Mouse (Mus musculus): ENCODE measurements around the gene Mrpl51.

Mrpl51 gene

DNA sequence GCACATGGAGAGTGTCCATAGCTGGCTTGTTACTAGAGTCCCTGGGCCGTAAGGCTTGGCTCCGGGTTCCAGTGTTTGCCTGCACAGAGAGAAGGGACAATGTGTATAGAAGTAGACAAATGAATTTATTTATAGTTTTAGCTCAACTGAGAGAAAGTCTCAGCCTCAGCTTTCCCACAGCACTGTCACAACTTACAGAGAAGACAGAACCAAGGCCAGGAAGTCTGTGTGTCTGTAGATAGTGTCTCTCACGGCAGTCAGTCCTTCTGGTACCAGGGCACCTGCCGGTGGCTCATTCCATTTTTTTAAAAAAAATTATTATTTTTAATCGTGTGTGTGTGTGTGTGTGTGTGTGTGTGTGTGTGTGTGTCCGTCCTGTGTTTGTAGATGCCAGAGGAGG, 40.9 kb downstream of the Mrpl51 start:
- no peak for DNase-seq (ENCODE audit: low spot score in 2 of 2)

DNA sequence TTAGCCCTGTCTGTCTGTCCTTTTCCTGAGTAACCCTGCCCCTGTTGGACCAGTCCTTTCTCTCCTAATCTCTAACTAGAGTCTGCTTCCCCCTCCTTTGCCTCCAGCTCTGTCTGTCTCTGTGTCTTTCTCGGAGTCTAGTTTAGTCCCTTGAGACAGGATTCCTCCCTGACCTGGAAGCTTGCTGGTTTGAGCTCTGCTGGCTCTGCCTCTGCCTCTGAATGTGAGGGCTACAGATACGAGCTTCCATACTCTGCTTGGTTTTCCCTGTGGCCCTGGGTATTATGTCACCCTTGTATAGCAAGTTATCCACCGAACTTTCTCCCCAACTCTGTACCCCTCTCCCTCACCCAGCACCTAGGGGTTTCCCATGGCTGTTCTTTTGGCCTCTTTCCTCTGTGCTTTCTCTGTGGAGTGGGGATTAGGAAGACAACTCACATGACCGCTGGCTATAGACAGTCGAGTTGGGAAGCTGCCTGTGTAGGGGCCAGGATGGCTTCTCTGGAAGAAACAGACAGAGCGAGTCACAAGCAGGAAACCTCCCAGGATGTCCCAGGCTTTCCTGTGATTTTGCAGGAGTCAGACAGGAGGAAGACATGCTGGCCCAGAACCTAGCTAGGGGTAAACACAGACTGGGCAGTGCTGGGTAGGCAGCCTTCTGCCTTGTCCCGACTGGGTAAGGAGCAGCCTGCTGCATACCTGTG, 42.4 kb downstream of the Mrpl51 start:
- DNase-seq (ENCODE audit: low spot score in 2 of 2) = no peak

DNA sequence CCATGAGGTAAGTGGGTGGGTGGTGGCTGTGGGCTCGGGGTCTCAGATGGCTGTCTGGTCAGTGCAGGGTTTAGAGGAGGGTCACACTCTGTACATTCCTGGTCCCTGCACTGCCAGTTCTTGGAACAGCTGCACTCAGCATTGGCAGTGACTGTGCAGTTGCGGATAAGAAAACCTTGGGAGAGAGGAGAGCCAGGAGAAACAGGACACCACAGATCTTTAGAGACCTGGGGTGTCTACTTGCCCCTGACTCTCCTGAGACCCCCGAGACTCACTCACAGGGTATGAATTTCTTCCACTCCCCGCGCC, 42.9 kb downstream of the Mrpl51 start:
- no peak for DNase-seq (ENCODE audit: low spot score in 2 of 2)

DNA sequence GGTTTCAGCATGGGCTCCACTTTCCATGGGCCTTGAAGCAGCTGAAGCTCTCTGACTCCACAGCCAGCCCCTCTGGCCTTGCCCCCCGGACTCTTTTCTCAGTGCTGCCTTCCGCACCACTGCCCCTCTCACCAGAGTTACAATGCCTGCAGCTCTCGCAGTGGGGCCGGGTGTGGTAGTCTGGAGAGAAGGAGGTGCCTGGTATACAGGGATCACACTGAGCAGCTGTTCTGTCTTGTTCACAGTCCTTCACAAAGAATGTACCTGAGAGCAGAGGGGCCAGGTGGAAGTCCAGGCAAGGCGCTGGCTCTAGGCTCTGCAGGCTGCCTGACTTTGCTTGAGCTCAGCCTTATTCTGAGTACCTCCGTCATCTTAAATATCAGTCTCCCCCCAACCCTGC, 44.7 kb downstream of the Mrpl51 start:
- no peak for DNase-seq (ENCODE audit: low spot score in 2 of 2)

DNA sequence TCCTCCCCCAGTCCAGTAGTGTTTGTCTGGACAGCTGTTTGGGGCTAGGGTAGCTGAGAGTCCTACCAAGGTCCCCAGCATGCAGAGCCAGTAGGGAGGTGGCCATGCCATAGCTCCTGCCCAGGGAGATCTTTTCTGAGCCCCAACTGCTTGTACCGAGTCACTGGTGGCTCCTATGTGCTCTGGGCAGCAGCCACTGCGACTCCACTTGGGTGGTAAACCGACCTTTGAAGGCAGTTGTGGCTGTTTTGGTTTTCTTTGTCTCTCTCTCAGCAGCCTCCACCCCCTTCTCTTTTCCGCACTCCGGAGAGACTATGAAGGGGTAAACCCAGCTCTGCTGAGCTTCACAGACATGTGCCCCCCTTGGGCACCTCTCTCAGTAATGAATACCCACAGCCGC, 45.2 kb downstream of the Mrpl51 start, which contains the start of gene Cd27:
Gene Cd27, minus strand, starts transcription at position 229 of the 400 bp plus-strand sequence.
- DNase-seq (ENCODE audit: low spot score in 2 of 2) = no peak

DNA sequence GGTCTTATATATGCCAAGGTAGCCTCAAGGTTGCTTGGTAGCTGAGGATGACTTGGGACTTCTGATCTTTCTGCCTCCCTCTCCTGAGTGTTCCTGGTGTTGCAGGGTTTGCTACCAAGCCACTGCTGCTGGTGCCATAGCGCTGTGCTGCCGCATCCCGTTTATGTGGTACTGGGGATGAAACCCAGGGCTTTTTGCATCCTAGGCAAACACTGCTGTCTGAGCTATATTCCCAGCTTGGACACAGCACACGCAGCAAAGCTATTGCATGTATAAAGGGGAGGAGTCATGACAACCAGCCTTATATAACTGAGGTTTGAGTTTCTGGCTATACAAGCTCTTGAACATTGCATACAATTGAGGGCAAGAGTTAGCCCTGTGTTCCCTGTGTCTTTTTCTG, 45.8 kb downstream of the Mrpl51 start:
- DNase-seq (ENCODE audit: low spot score in 2 of 2) = no peak

DNA sequence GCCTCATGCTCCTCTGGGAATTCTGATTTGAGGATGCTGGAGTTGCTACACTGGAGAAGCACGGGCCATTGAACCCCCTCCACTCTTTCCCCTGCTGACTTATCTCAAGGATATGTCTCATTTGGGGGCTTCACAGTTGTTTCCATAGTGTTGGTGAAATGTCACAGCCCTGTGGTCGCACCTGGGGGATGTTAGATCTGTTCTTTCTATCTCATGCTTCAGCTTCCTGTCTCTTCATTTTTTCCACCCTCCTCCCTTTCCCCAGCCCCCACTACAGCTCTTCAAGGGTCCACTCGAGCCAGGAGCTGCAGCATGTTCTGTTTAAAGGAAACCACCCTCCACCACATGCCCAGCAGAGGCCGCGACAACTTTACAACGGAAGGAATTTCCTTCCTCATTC, 46.8 kb downstream of the Mrpl51 start:
- DNase-seq (ENCODE audit: low spot score in 2 of 2) = no peak

DNA sequence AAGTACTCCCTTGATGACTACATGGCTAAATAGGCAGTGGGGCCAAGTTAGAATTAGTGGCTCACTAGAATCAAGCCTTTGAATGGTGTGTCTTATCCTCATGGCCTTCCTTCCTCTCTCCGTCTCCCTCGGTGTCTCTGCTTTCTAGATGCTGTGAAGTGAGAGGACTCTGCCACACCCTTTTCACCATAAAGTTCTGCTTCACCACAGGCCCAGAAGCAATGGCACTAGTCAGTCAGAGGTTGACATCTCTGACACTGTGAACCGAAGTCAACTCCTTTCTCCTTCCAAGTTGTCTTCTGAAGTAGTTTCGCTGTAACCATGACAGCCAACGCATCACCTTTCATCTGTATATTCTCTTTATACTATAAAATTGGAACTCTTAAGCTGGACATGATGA, 47.9 kb downstream of the Mrpl51 start:
- no peak for DNase-seq (ENCODE audit: low spot score in 2 of 2)

DNA sequence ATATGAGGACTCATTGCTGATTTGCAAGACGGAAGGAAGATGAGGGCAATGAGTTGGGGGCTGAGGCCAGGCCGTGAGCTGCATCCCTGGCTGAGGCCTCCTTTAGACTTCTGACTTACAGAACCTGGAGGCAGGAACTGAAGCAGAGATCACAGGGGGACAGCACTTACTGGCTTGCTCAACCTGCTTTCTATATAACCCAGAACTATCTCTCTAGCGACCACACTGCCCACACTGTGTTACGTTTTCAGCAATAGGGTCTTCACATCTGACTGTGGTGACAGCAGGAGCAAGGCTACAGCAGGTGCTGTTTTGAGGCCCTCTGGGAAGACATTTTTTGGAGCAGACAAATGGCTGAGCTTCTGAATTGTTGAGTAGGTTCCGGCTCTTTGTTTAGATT, 49.0 kb downstream of the Mrpl51 start:
- DNase-seq (ENCODE audit: low spot score in 2 of 2) = no peak

DNA sequence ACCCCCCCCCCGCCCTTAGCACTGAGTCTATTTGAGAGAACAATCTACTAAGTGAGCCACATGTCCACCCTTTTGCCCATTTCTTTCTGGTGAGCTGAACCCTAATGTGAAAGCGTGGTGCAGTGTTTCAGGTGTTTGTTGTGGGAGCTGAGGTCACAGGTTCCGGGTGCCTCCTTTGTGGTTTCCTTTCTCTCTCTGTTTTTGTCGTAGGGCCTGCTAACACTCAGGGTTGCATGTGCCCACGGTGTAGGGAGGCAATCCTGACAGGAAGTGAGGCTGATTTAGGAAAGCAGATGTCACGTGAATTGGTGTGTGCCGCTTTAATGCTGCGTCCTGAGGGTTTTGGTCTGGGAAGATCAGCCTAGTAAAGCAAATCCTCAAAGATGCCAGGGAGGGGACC, 50.0 kb downstream of the Mrpl51 start:
- no peak for DNase-seq (ENCODE audit: low spot score in 2 of 2)

DNA sequence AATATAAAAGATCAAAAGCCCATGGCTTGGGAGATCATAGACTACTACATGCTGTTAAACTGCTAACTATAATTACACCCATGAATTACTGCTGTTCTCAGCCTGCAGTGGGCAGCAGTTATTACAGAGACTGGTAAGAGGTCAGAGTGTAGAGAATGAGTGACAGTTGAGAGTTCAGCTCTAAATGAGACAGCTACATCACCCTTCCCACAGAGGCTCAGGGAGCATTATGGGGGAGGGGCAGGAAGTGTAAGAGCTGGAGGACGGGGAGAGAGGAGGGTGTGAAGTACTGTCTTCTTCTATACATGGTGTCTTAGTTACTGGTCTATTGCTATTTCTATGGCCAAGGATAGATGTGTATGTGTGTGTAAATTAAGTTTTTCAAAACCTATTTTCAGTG, 53.0 kb downstream of the Mrpl51 start:
- DNase-seq (ENCODE audit: low spot score in 2 of 2) = no peak
